Mouse (Mus musculus) myocyte (in vitro differentiated cells): ENCODE measurements around the gene Rapgef6. TPM values are rescaled to one million over a fixed set of nuclear protein-coding genes. Genes with fewer than 3 reads are reported as not detected.
"Not testable (repeated sequence)": the region's sequence is repeated elsewhere in the genome, so short reads cannot be mapped to it uniquely, and the experiment has no call there.

Experiments used
- H3K27me3 ChIP-seq: one replicate; pipeline ENCODE4 v1.6.1; 2011; ENCODE audit not compliant: control insufficient read depth, insufficient read depth, insufficient read length
- H3K36me3 ChIP-seq: one replicate; pipeline ENCODE4 v1.6.1; 2011; ENCODE audit not compliant: control insufficient read depth, insufficient read depth
- H3K4me2 ChIP-seq: one replicate; pipeline ENCODE4 v1.6.1; 2011; ENCODE audit warnings: low read depth, control low read depth
- H3K4me3 ChIP-seq: one replicate; pipeline ENCODE4 v1.5.1; 2011; ENCODE audit warnings: mild to moderate bottlenecking, control low read depth, moderate library complexity
- H3K79me2 ChIP-seq: one replicate; pipeline ENCODE4 v1.6.1; 2011; ENCODE audit not compliant: control insufficient read depth, insufficient read depth
- H3ac ChIP-seq: one replicate; pipeline ENCODE4 v1.6.1; 2011; ENCODE audit not compliant: control insufficient read depth, insufficient read length
- CEBPB ChIP-seq: IDR thresholded peaks from 2 replicates; pipeline ENCODE4 v1.6.1; 2011; ENCODE audit warnings: mild to moderate bottlenecking, moderate library complexity; ENCODE audit not compliant: poor library complexity, insufficient read depth, severe bottlenecking
- E2F4 ChIP-seq: IDR thresholded peaks from one replicate; pipeline ENCODE4 v1.6.1; 2011; ENCODE audit warnings: mild to moderate bottlenecking, control low read depth, moderate library complexity; ENCODE audit not compliant: insufficient read depth
- MAX ChIP-seq: IDR thresholded peaks from one replicate; pipeline ENCODE4 v1.6.1; 2011; ENCODE audit warnings: low read depth, mild to moderate bottlenecking, control low read depth
- MYOD1 ChIP-seq, 3 experiments: IDR thresholded peaks; one replicate each; pipeline ENCODE4 v1.6.1; 2011; ENCODE audit warnings: control low read depth in 2 of 3, low read depth in 2 of 3, mild to moderate bottlenecking in 2 of 3, moderate library complexity in 1 of 3; ENCODE audit not compliant: insufficient read length in 2 of 3, control insufficient read depth in 1 of 3
- MYOG ChIP-seq, 3 experiments: IDR thresholded peaks; one replicate each; pipeline ENCODE4 v1.6.1; 2011; ENCODE audit warnings: control low read depth in 2 of 3, low read depth in 2 of 3, mild to moderate bottlenecking in 2 of 3; ENCODE audit not compliant: insufficient read length in 2 of 3, control insufficient read depth in 1 of 3, insufficient read depth in 1 of 3
- POLR2A ChIP-seq: IDR thresholded peaks from one replicate; pipeline ENCODE4 v1.6.1; 2011; ENCODE audit warnings: low read depth, mild to moderate bottlenecking, control low read depth, moderate library complexity; ENCODE audit not compliant: insufficient read length
- POLR2AphosphoS2 ChIP-seq: IDR thresholded peaks from one replicate; pipeline ENCODE4 v1.6.1; 2011; ENCODE audit warnings: low read depth, control low read depth; ENCODE audit not compliant: insufficient read length
- REST ChIP-seq: IDR thresholded peaks from one replicate; pipeline ENCODE4 v1.6.1; 2011; ENCODE audit warnings: mild to moderate bottlenecking, control low read depth, moderate library complexity; ENCODE audit not compliant: insufficient read depth, insufficient read length
- SRF ChIP-seq: IDR thresholded peaks from one replicate; pipeline ENCODE4 v1.6.1; 2011; ENCODE audit warnings: low read depth; ENCODE audit not compliant: control insufficient read depth, insufficient read length
- TCF12 ChIP-seq: IDR thresholded peaks from one replicate; pipeline ENCODE4 v1.6.1; 2011; ENCODE audit warnings: mild to moderate bottlenecking, control low read depth; ENCODE audit not compliant: poor library complexity, insufficient read depth, severe bottlenecking
- TCF3 ChIP-seq: IDR thresholded peaks from one replicate; pipeline ENCODE4 v1.6.1; 2011; ENCODE audit warnings: low read depth, control low read depth; ENCODE audit not compliant: insufficient read length
- USF1 ChIP-seq: IDR thresholded peaks from one replicate; pipeline ENCODE4 v1.6.1; 2011; ENCODE audit warnings: low read depth, mild to moderate bottlenecking, control low read depth, moderate library complexity
- polyA plus RNA-seq: library from polyadenylated mRNA; unstranded; fragments of >200 nt; fragmentation: generic; extraction: Trizol; gene quantifications from one replicate; pipeline ENCODE4 v1.2.1, GENCODE M21; 2012; ENCODE audit warnings: missing spikeins

Gene Rapgef6
- polyA plus RNA-seq, 1 experiment, result 3.1 TPM

- TF ChIP-seq REST (no peak), USF1 (no peak), MYOD1 (IDR thresholded peaks at IDR 0.05; ENCODE audit: control insufficient read depth in 1 of 3, insufficient read length in 2 of 3, low read depth in 2 of 3) (no peak), CEBPB (no peak), TCF3 (no peak), MAX (no peak), POLR2A (no peak), SRF (no peak), POLR2AphosphoS2 (no peak), MYOG (IDR thresholded peaks at IDR 0.05; ENCODE audit: control insufficient read depth in 1 of 3, insufficient read depth in 1 of 3, insufficient read length in 2 of 3, low read depth in 2 of 3) (no peak), TCF12 (no peak), E2F4 (no peak)
- H3K4me3 ChIP-seq, result no peak overlapping the region
- H3K27me3 ChIP-seq, result no peaks in the 10 kb centered on the region
- no peak overlapping the region for H3ac ChIP-seq
- no peaks in the 10 kb centered on the region for H3K36me3 ChIP-seq
- no peak overlapping the region for H3K4me2 ChIP-seq
- no peaks in the 10 kb centered on the region for H3K79me2 ChIP-seq
These were observed 73.4 kb downstream of the Rapgef6 start for GRCm38 (mm10) chr11:54595905-54596555.

- no peak overlapping the region for H3ac ChIP-seq
- H3K4me2 ChIP-seq, result no peak overlapping the region
- H3K27me3 ChIP-seq, result no peaks in the 10 kb centered on the region
- no peaks in the 10 kb centered on the region for H3K79me2 ChIP-seq
- H3K4me3 ChIP-seq, result no peak overlapping the region
- H3K36me3 ChIP-seq, result no peaks in the 10 kb centered on the region
- no peak for TF ChIP-seq MYOG (IDR thresholded peaks at IDR 0.05; ENCODE audit: control insufficient read depth in 1 of 3, insufficient read depth in 1 of 3, insufficient read length in 2 of 3, low read depth in 2 of 3)
These were observed 75.3 kb downstream of the Rapgef6 start for GRCm38 (mm10) chr11:54597902-54598447.

- H3K36me3 ChIP-seq, result no peaks in the 10 kb centered on the region
- H3K27me3 ChIP-seq, result no peaks in the 10 kb centered on the region
- H3K79me2 ChIP-seq, result no peaks in the 10 kb centered on the region
- no peak overlapping the region for H3K4me2 ChIP-seq
- TF ChIP-seq E2F4, result no peak
- no peak overlapping the region for H3ac ChIP-seq
- H3K4me3 ChIP-seq, result no peak overlapping the region
These were observed 78.5 kb downstream of the Rapgef6 start for GRCm38 (mm10) chr11:54601121-54601520.

GRCm38 (mm10) chr11:54602764-54603163 is 80.1 kb downstream of the Rapgef6 start:
- not testable (repeated sequence) for H3K4me2 ChIP-seq, H3K27me3 ChIP-seq, H3K79me2 ChIP-seq, H3ac ChIP-seq, H3K4me3 ChIP-seq, H3K36me3 ChIP-seq

GRCm38 (mm10) chr11:54604415-54604814 is 81.8 kb downstream of the Rapgef6 start:
- TF ChIP-seq POLR2AphosphoS2 (no peak), E2F4 (no peak), TCF3 (no peak), REST (no peak), TCF12 (no peak), CEBPB (no peak), USF1 (no peak), MYOG (IDR thresholded peaks at IDR 0.05; ENCODE audit: control insufficient read depth in 1 of 3, insufficient read depth in 1 of 3, insufficient read length in 2 of 3, low read depth in 2 of 3) (no peak), POLR2A (no peak), SRF (no peak), MAX (no peak), MYOD1 (IDR thresholded peaks at IDR 0.05; ENCODE audit: control insufficient read depth in 1 of 3, insufficient read length in 2 of 3, low read depth in 2 of 3) (no peak)
- Histone ChIP-seq H3K4me2 (no peak overlapping the region), H3K79me2 (no peaks in the 10 kb centered on the region), H3K4me3 (no peak overlapping the region), H3K36me3 (no peaks in the 10 kb centered on the region), H3ac (no peak overlapping the region), H3K27me3 (no peaks in the 10 kb centered on the region)

GRCm38 (mm10) chr11:54613628-54614027 is 91.0 kb downstream of the Rapgef6 start:
- Histone ChIP-seq H3K4me2 (no peak overlapping the region), H3K27me3 (no peaks in the 10 kb centered on the region), H3K36me3 (peaks cover 7% of the 10 kb centered on the region), H3K79me2 (no peaks in the 10 kb centered on the region), H3ac (no peak overlapping the region), H3K4me3 (no peak overlapping the region)
- TF ChIP-seq REST (no peak), TCF3 (no peak), E2F4 (no peak), USF1 (no peak), TCF12 (no peak), POLR2AphosphoS2 (no peak), MAX (no peak), SRF (no peak), MYOD1 (IDR thresholded peaks at IDR 0.05; ENCODE audit: control insufficient read depth in 1 of 3, insufficient read length in 2 of 3, low read depth in 2 of 3) (no peak), CEBPB (no peak)
